Mouse (Mus musculus): ENCODE measurements around the gene Mymx.
A peak's percentile ranks its signal among the peaks of the same experiment; 100 is the strongest.

Mymx gene

DNA sequence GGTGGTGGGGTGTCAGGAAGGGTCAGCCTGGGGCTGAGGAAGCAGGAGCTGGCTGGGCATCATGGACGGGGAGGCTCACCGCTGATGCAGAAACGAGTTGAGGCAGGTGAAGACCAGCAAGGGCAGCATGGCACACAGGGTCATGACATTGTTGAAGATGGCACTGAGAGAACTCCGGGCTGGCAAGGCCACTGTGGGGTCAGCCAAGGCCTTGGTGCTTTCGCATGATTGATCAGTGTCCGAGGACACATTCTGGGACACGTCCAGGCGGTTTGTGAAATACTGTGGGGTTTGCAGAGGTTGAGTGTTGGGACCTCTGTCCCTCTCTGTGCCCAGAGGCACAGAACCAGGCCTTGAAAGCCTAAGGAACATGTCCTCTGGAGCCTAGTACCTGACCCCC, 12.1 kb downstream of the Mymx start:
- no peak for ATAC-seq (ENCODE audit: low TSS enrichment)

DNA sequence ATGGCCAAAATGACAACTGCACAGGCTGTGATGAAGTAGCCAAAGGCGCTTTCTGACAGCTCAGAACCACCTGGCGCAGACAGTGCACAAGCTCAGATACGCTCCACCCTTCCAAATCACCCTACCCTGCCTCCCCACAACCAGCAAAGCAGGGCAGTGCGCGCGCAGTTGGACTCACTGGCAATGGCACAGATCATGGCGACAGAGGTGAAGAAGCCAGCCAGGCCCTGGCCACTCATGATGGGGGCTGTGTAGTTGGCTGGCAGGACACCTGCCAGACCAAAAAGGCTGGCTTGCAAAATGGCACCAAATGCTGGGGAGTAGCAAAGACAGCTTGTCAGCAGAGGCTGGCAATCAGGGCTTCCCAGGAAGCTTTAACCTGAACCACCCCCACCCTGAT, 12.7 kb downstream of the Mymx start:
- ATAC-seq (ENCODE audit: low TSS enrichment) = no peak

- no peak for ATAC-seq (ENCODE audit: low TSS enrichment)
Measured at GRCm38 (mm10) chr17:45588370-45588769, 13.5 kb downstream of the Mymx start.

- ATAC-seq (ENCODE audit: low TSS enrichment) = no peak
Measured at GRCm38 (mm10) chr17:45586449-45586837, 15.5 kb downstream of the Mymx start.

DNA sequence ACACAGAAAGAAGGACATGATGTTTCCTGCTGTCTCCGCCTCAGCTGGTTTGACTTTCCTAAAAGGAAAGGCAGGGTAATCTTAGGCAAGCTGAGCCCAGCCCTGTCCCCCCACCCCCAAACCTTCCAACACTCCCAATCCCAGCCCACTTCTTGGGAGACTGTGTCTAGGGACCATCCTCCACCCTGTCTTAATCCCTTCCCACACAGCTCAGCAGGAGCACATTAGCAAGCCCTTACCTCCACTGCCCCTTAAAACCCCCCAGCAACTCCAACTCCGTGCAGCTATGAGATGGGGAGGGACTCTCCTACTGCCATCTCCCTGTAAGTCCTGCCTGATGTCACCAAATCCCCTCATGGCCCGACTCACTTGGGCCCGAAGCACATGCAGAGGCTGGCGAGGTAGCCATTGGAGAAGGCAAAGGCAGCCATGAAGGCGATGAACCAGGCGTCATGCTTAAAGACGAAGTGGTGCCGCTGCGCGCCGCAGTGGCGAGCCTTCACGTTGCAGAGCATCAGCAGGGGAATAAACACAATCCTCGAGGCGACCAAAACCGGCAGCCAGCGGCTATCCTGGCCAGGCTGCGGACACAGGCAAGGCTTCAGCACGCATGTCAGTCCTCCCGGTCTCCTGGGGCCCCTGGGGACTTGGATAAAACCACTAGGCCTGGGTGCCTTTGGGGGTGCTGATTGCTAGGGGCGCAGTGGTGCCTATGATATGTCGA, 16.0 kb downstream of the Mymx start:
- peak; percentile 8; the same call in 1 of the 2 replicates for ATAC-seq (ENCODE audit: low TSS enrichment)

GRCm38 (mm10) chr17:45584939-45585678, 16.8 kb downstream of the Mymx start:
- peak; percentile 32 for ATAC-seq (ENCODE audit: low TSS enrichment)

DNA sequence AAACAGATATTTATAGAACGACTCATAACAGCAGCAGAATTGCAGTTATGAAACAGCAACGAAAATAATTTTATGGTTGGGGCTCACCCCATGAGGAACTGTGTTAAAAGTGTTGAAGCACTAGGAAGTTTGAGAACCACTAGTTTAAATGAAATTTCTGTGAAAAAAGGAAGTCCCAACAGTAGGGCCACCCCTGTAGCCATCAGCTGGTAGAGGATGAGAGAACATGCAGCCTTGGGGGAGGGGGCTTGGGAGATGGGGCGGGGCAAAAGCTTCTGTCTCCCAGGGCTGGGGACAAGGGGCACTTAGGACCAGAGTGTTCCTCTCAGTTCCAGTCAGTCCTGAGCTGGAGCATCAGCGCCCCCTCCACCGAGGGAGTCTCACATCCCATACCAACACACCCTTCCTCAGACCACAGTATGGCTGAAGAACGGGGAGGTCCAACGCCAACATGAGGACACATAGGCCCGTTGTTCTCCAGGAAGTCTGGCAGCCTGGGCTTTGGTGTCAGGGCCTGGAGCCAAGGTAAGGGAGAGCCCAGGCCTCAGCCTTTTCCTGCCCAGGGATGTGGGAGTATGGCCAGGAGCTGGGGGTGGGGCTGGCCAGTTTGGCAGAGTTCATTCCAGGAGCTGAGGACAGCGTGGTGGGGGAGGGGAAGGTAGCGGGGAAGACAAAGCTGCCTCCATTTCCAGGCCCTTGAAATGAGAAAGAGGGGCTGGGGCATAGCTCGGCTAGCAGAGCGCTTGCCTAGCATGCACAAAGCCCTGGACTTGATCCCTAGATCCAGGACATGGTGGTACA, 17.6 kb downstream of the Mymx start:
- ATAC-seq (ENCODE audit: low TSS enrichment) = peak; percentile 14; the same call in 1 of the 2 replicates

GRCm38 (mm10) chr17:45582715-45583355, 19.1 kb downstream of the Mymx start:
- no peak for ATAC-seq (ENCODE audit: low TSS enrichment)

GRCm38 (mm10) chr17:45582188-45582587, 19.7 kb downstream of the Mymx start:
- ATAC-seq (ENCODE audit: low TSS enrichment) = no peak

- no peak for ATAC-seq (ENCODE audit: low TSS enrichment)
Measured at GRCm38 (mm10) chr17:45581567-45581983, 20.3 kb downstream of the Mymx start.

DNA sequence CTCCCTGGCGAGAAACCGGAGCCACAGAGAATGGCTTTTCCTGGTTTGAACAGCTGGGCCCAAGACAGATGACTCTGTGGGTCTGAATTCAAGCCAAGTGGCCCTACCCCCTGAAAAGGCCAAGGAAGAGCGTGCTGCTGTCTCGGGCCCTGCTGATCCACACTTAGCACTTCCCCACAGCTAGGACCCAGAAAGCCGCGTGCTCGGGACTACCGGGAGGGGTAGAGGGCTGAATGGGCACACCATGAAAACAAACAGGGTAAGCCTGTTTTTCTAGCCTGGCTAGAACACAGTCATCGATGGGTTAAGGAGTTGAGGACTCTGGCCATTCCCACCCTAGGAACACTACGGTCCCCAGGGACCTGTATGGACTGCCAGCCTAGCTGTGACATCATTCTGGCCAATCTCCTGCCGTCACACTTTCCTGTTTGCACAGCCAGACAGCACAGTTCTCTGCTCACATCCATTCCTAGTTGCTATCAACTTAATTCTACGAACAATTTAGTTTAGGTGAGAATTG, 20.9 kb downstream of the Mymx start:
- ATAC-seq (ENCODE audit: low TSS enrichment) = no peak

- ATAC-seq (ENCODE audit: low TSS enrichment) = no peak
Measured at GRCm38 (mm10) chr17:45579554-45579953, 22.3 kb downstream of the Mymx start.

DNA sequence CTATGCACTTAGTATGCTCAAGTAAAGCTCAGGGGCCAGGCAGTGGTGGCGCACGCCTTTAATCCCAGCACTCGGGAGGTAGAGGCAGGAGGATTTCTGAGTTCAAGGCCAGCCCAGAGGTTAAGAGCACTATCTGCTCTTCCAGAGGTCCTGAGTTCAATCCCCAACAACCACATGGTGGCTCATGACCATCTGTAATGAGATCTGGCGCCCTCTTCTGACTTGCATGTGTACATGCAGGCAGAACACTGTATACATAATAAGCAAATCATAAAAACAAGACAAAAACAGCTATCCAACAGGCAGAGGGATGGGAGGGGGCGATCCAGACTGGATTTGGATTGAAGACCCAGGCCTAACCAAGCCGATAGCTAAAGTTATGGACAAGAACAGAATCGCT, 23.1 kb downstream of the Mymx start:
- no peak for ATAC-seq (ENCODE audit: low TSS enrichment)

DNA sequence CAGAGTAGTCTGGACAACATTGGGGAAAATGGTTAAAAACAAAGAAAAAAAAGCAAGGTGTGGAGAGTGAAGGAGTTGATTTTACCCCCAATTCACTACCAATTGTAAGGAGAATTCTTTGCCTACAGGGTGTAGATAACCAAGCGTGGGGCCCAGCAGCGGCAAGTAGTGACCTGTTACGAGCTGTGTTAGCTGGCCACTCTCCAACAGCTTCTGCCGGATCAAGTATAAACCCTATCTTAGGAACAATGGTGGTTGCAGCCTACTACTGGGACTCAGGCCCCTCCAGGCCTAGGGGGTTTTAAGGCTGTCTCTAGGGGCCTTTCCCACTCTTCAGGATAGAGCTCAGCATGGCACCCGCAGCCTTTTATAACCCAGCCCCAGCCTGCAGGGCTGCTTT, 23.7 kb downstream of the Mymx start:
- no peak for ATAC-seq (ENCODE audit: low TSS enrichment)

- no peak for ATAC-seq (ENCODE audit: low TSS enrichment)
Measured at GRCm38 (mm10) chr17:45575123-45575897, 26.6 kb downstream of the Mymx start.

GRCm38 (mm10) chr17:45574129-45574761, 27.7 kb downstream of the Mymx start:
- ATAC-seq (ENCODE audit: low TSS enrichment) = peak; percentile 66

DNA sequence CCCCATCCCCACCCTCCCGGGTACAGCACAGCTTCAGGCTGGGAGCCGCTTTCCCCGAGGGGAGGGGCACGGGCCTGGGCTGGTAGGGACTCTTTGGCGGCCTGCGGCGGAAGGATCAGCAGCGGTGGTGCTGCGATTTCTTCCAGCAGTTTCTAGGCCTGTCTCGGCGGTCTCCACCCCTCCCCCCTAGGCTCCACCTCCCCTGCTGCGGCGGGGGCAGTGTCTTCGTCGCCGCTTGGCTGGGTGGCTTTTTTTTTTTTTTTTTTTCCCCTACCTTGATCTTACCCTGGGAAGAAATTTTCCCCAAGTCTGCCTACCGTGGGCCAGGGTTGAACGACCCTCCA, 28.1 kb downstream of the Mymx start:
- ATAC-seq (ENCODE audit: low TSS enrichment) = peak; percentile 41

DNA sequence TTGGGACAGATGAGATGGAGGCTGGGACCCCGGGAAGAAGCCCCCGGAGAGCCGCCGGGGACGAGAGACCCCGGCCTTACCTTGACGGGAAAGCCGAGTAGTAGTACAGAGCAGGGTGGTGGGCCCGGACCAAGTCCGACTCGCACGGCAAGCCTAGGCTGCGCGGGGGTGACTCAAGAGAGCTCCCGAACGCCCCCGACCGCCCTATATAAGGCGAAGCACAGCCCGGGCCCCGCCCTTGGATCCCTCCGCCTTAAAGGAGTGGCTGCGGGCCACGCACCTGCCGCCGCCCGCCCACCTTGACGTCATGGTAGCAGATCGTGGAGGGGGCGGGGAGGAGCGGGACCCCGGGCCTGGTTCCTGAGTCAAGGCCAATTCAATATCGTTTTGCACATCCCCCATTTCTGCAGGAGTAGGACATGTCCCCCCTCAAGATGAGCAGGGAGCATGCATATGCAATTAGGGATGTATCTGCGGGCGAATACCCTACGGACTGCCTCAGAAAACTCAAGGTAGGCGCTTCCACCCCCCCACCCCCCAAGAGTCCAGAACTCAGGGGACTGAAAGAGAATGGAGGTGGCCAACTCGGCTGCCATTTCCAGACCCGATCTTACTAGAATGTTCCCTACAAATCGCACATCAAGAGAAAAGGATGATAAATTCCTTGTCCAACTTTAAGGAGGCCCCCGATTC, 28.7 kb downstream of the Mymx start, which contains the start of gene Hsp90ab1:
Gene Hsp90ab1 (minus strand): TSS at position 185 of the 693 bp plus-strand sequence.
- ATAC-seq (ENCODE audit: low TSS enrichment) = peak; percentile 50
